Mouse (Mus musculus): ENCODE results near the gene Spata13.

Spata13 gene

GRCm38 (mm10) chr14:60715686-60716085, 81.9 kb downstream of the Spata13 start:
- DNase-seq (ENCODE audit: low spot score) = no peak

GRCm38 (mm10) chr14:60721304-60721703, 87.5 kb downstream of the Spata13 start:
- DNase-seq (ENCODE audit: low spot score) = no peak

- no peak for DNase-seq (ENCODE audit: low spot score)
Observed at GRCm38 (mm10) chr14:60721938-60722337, 88.1 kb downstream of the Spata13 start.

GRCm38 (mm10) chr14:60726091-60726490, 92.3 kb downstream of the Spata13 start:
- peak; percentile 33 for DNase-seq (ENCODE audit: low spot score)

- no peak for DNase-seq (ENCODE audit: low spot score)
Observed at GRCm38 (mm10) chr14:60727130-60727529, 93.3 kb downstream of the Spata13 start.

GRCm38 (mm10) chr14:60732081-60732480, 98.3 kb downstream of the Spata13 start:
- no peak for DNase-seq (ENCODE audit: low spot score)

- DNase-seq (ENCODE audit: low spot score) = peak; percentile 39
Observed at GRCm38 (mm10) chr14:60732787-60733186, 99.0 kb downstream of the Spata13 start.

- DNase-seq (ENCODE audit: low spot score) = no peak
Observed at GRCm38 (mm10) chr14:60733706-60734105, 99.9 kb downstream of the Spata13 start.

- DNase-seq (ENCODE audit: low spot score) = no peak
Observed at GRCm38 (mm10) chr14:60735206-60735605, 101.4 kb downstream of the Spata13 start.

- DNase-seq (ENCODE audit: low spot score) = no peak
Observed at GRCm38 (mm10) chr14:60735848-60736547, 102.2 kb downstream of the Spata13 start.

GRCm38 (mm10) chr14:60736591-60737192, 102.9 kb downstream of the Spata13 start:
- no peak for DNase-seq (ENCODE audit: low spot score)

GRCm38 (mm10) chr14:60737202-60737611, 103.4 kb downstream of the Spata13 start:
- DNase-seq (ENCODE audit: low spot score) = no peak

GRCm38 (mm10) chr14:60738434-60738938, 104.7 kb downstream of the Spata13 start:
- DNase-seq (ENCODE audit: low spot score) = no peak

GRCm38 (mm10) chr14:60739155-60739554, 105.4 kb downstream of the Spata13 start:
- no peak for DNase-seq (ENCODE audit: low spot score)

- DNase-seq (ENCODE audit: low spot score) = no peak
Observed at GRCm38 (mm10) chr14:60739616-60740015, 105.8 kb downstream of the Spata13 start.

- DNase-seq (ENCODE audit: low spot score) = no peak
Observed at GRCm38 (mm10) chr14:60740507-60740906, 106.7 kb downstream of the Spata13 start.

GRCm38 (mm10) chr14:60741033-60741432, 107.2 kb downstream of the Spata13 start:
- DNase-seq (ENCODE audit: low spot score) = no peak

- peak; percentile 58 for DNase-seq (ENCODE audit: low spot score)
Observed at GRCm38 (mm10) chr14:60741490-60741981, 107.7 kb downstream of the Spata13 start.

- no peak for DNase-seq (ENCODE audit: low spot score)
Observed at GRCm38 (mm10) chr14:60743681-60744080, 109.9 kb downstream of the Spata13 start.

- no peak for DNase-seq (ENCODE audit: low spot score)
Observed at GRCm38 (mm10) chr14:60745201-60745600, 111.4 kb downstream of the Spata13 start.

GRCm38 (mm10) chr14:60746141-60746540, 112.3 kb downstream of the Spata13 start:
- DNase-seq (ENCODE audit: low spot score) = no peak

GRCm38 (mm10) chr14:60747154-60747870, 113.5 kb downstream of the Spata13 start:
- DNase-seq (ENCODE audit: low spot score) = no peak

- DNase-seq (ENCODE audit: low spot score) = no peak
Observed at GRCm38 (mm10) chr14:60749880-60750279, 116.1 kb downstream of the Spata13 start.

Measured in ovary, postnatal 14 days (tissue).